Mouse (Mus musculus) thymus, adult 2 months (tissue): ENCODE measurements at regions not wholly inside any gene's neighbourhood (a gene's known extent, or its start where the extent isn't known, plus 50 kb on each side); places are given as distances from the start of the nearest gene placed in this dataset.
A peak's percentile ranks its signal among the peaks of the same experiment; 100 is the strongest.
"Not testable (repeated sequence)": the region's sequence is repeated elsewhere in the genome, so short reads cannot be mapped to it uniquely, and the experiment has no call there.

ENCODE experiments used
- DNase-seq: peaks from one replicate; pipeline ENCODE4 v3.0.0; 2021
- H3K27ac ChIP-seq: fragments of 200-500 bp; 2 replicates; pipeline ENCODE4 v1.5.1; 2012; ENCODE audit warnings: low read length, control low read depth; ENCODE audit not compliant: control insufficient read depth, insufficient read depth
- H3K27me3 ChIP-seq: fragments of 200-500 bp; 2 replicates; pipeline ENCODE4 v1.6.1; 2012; ENCODE audit warnings: mild to moderate bottlenecking, low read length, moderate library complexity, mixed read lengths; ENCODE audit not compliant: control insufficient read depth, insufficient read depth
- H3K36me3 ChIP-seq: fragments of 200-500 bp; 2 replicates; pipeline ENCODE4 v1.6.1; 2012; ENCODE audit warnings: mild to moderate bottlenecking, low read length, moderate library complexity; ENCODE audit not compliant: control insufficient read depth, insufficient read depth
- H3K4me1 ChIP-seq: fragments of 200-500 bp; replicated peaks from 2 replicates; pipeline ENCODE4 v1.6.1; 2012; ENCODE audit warnings: low read length; ENCODE audit not compliant: control insufficient read depth, insufficient read depth
- H3K4me3 ChIP-seq: fragments of 200-500 bp; 2 replicates; pipeline ENCODE4 v1.5.1; 2012; ENCODE audit warnings: mild to moderate bottlenecking, low read length, control low read depth, moderate library complexity; ENCODE audit not compliant: control insufficient read depth, insufficient read depth
- CTCF ChIP-seq: fragments of 200-500 bp; IDR thresholded peaks from 2 replicates; pipeline ENCODE4 v1.5.1; 2012; ENCODE audit warnings: mild to moderate bottlenecking, control low read depth, low read length, moderate library complexity, borderline replicate concordance; ENCODE audit not compliant: control insufficient read depth, poor library complexity, insufficient read depth; ENCODE audit errors: extremely low read depth
- POLR2A ChIP-seq: fragments of 200-500 bp; IDR thresholded peaks from 2 replicates; pipeline ENCODE4 v1.6.1; 2012; ENCODE audit warnings: mild to moderate bottlenecking, low read length, control low read depth, moderate library complexity; ENCODE audit not compliant: control insufficient read depth, poor library complexity, insufficient read depth; ENCODE audit errors: extremely low read depth
- WGBS: fragments of 180-500 bp; shearing (Covaris S2); methylation state at CpG from one replicate; pipeline ENCODE4 v1.1.7; 2018; 5-methylcytosine and 5-hydroxymethylcytosine counted together

DNA sequence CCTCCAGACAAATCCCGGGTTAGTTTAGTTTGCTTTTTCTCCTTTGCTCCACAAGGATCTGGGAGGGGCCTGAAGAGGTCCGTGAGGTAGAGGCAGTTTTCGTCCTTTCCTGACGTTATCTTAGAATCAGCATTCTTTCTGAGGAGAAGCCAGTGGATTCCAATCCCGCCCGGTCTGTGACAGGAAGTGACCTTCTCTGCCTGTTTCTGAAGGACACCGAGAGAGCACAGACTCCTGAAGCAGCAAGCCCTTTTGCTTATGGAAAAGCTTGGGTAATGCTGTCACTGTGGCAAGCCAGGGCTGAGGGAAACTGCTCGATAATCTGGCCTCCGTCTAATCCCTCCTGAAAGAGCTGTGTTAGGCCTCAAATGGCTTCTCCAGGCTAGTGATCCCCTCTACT is 67.7 kb downstream of the Vcpkmt start:
- no peak overlapping the region for H3K4me3 ChIP-seq
- H3K4me1 ChIP-seq: peaks cover 37% of the 10 kb centered on the region
- no peak overlapping the region for H3K27ac ChIP-seq
- H3K36me3 ChIP-seq: no peaks in the 10 kb centered on the region
- TF ChIP-seq CTCF: no peak
- TF ChIP-seq POLR2A: no peak
- no peaks in the 10 kb centered on the region for H3K27me3 ChIP-seq
- WGBS: 90% methylated on average over 9 of the region's 9 CpGs
- DNase-seq: no peak

DNA sequence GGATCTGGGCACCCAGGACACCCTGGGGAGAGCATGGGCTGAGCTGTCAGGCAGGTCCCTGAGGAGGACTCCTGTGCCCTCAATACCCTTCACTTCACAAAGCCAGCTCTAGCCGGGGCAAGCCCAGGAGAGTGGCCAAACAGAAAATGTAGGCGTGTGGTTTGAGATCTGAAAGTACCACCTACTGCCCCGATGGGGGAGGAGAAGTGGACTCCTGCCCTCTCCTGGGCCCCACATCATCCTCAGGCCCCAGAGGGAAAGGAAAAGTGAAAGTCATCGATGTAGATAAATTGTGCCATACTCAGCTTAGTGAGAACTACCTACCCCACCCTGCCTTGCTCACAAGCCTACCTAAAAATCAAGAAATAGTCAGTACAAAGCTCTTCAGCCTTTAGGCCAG is 69.7 kb downstream of the Vcpkmt start:
- Histone ChIP-seq H3K27me3 (no peaks in the 10 kb centered on the region), H3K36me3 (no peaks in the 10 kb centered on the region), H3K4me1 (peaks cover 29% of the 10 kb centered on the region), H3K4me3 (no peak overlapping the region), H3K27ac (no peak overlapping the region)
- TF ChIP-seq CTCF (no peak), POLR2A (no peak)
- peak; percentile 3 for DNase-seq
- 26% methylated on average over 4 of the region's 4 CpGs for WGBS

DNA sequence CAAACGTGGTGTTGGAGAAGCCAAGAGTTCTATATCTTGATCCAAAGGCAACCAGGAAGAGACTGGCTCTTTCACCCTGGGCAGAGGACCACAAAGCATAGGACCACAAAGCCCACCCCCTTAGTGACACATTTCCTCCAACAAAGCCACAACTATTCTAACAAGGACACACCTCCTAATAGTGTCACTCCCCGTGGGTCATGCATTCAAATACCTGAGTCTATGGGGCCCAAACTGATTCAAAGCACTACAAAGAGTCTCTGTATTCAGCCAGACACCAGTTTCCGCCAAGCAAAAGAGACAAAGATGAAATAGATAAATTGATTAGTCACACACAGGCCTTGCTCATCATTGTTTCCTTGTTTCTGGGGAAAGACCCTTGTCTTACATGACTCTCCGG is 72.1 kb downstream of the Vcpkmt start:
- peaks cover 10% of the 10 kb centered on the region for H3K4me1 ChIP-seq
- H3K27me3 ChIP-seq: no peaks in the 10 kb centered on the region
- WGBS: 49% methylated on average over 4 of the region's 4 CpGs
- TF ChIP-seq CTCF (no peak), POLR2A (no peak)
- no peak for DNase-seq
- no peak overlapping the region for H3K4me3 ChIP-seq
- H3K36me3 ChIP-seq: no peaks in the 10 kb centered on the region
- H3K27ac ChIP-seq: no peak overlapping the region

DNA sequence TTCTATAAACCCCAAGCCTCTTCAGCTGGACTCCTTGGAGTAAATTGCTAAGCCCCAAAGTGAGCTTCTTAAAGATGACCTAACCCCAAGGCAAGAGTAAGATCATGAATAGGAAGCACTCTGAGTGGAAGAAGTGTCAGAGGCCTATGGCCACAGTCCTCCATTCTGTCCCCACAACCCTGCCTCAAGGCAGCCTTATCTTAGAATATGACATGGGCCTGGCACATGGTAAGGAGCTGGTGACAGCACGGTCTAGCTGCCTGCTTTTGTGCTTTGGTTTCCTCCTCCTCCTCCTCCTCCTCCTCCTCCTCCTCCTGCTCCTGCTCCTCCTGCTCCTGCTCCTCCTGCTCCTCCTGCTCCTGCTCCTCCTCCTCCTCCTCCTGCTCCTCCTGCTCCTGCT is 73.6 kb downstream of the Vcpkmt start:
- not testable (repeated sequence) for H3K27ac ChIP-seq, DNase-seq, H3K27me3 ChIP-seq, H3K4me3 ChIP-seq, H3K36me3 ChIP-seq, H3K4me1 ChIP-seq
- 86% methylated on average over 1 of the region's 1 CpGs for WGBS

DNA sequence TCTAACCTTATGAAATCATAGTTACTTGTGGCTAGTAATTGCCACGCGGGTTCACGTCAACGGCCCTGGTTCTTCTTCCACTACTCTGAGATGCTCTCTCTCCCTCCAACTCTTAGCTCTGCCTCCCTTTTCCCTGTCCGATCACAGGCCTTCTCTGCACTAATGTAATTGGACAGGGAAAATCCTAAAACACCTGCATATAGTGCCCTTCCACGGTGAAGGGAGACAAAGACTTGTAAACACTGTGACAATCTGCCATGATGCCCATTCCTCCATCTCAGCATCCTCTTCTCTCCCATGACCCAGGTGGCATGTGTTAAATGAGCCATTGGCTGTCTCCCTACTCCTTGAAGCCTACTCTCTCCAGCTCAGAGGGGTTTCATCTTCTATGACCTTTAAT is 74.9 kb downstream of the Vcpkmt start:
- 95% methylated on average over 6 of the region's 6 CpGs for WGBS
- Histone ChIP-seq H3K36me3 (no peaks in the 10 kb centered on the region), H3K27me3 (no peaks in the 10 kb centered on the region), H3K27ac (no peak overlapping the region), H3K4me1 (peaks cover 5% of the 10 kb centered on the region), H3K4me3 (no peak overlapping the region)
- no peak for TF ChIP-seq CTCF
- no peak for DNase-seq

DNA sequence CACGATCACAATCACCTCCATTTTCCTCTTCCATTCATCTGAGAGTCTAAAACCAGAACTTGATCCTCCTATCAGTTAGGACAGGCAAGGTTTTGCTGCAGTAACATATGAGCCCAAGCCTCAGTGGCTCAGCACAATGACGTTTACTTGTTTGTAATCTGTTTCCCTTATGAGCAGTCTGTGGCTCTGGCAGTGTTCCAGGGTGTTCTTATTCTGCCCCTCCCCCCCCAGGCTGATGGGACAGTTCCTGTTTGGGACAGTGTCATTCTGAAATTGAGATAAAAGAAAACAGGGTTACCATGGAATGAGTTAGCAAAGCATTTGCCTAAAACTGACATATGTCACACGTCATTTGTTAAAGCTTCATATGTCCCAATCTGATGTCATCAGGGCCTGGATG is 75.5 kb downstream of the Vcpkmt start:
- Histone ChIP-seq H3K36me3 (no peaks in the 10 kb centered on the region), H3K4me1 (peaks cover 11% of the 10 kb centered on the region), H3K27ac (no peak overlapping the region), H3K27me3 (no peaks in the 10 kb centered on the region), H3K4me3 (no peak overlapping the region)
- TF ChIP-seq POLR2A (no peak), CTCF (no peak)
- no peak for DNase-seq
- WGBS: 68% methylated on average over 3 of the region's 3 CpGs

DNA sequence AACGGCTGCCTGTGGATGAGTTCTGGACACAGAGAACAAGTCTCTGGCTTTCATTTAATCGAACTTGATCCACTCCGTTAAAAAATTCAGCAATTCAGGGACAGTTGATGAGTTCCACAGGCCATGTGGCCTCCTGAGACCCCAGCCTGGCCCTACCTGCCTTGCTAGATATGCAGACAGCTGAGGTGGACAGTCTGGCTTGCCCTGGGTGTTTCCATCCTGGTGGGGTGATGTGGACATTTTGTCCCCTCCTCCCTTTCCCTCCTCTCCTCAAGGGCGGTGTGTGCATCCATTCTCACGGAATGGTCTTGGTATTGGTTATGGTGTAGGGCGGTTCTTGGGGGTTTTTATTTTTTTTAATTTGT is 80.1 kb downstream of the Vcpkmt start:
- peak overlapping the region; percentile 92; the same call in 1 of the 2 replicates for H3K27ac ChIP-seq
- no peak for DNase-seq
- no peak for TF ChIP-seq CTCF
- TF ChIP-seq POLR2A: no peak
- no peaks in the 10 kb centered on the region for H3K27me3 ChIP-seq
- peaks cover 34% of the 10 kb centered on the region for H3K4me1 ChIP-seq
- no peak overlapping the region for H3K4me3 ChIP-seq
- H3K36me3 ChIP-seq: no peaks in the 10 kb centered on the region
- WGBS: 56% methylated on average over 6 of the region's 6 CpGs
